In genomic region chr11:53243199-53243598, GRCm38 (mm10) we compare ENCODE assay signal across 7 mouse cellular contexts. TPM values are rescaled to one million over a fixed set of nuclear protein-coding genes. Genes with fewer than 3 reads are reported as not detected.
DNase-seq lines count a peak whose midpoint lies in the region; ATAC-seq and TF ChIP-seq lines count a peak whose summit lies in the region.

No protein-coding gene starts in this region.

- H3K36me3 ChIP-seq in E14TG2a.4 (ENCODE audit: insufficient read depth, low read length) (no peaks in the 10 kb centered on the region), MEL (ENCODE audit: control insufficient read depth in 1 of 2, insufficient read depth in 2 of 2, low read length in 2 of 2) (no peaks in the 10 kb centered on the region)

- TF ChIP-seq RAD21 in MEL (IDR thresholded peaks at IDR 0.05; ENCODE audit: low read depth, low read length), result peak; percentile 30

- TF ChIP-seq CTCF in E14TG2a.4 (conservative IDR thresholded peaks at IDR 0.05; ENCODE audit: low read length) (peak; percentile 97), MEL (IDR thresholded peaks at IDR 0.05 in 2 of 3, conservative IDR thresholded peaks at IDR 0.05 in 1 of 3; ENCODE audit: control insufficient read depth in 1 of 3, insufficient read depth in 1 of 3, low read depth in 2 of 3, low read length in 3 of 3, poor library complexity in 1 of 3, severe bottlenecking in 1 of 3) (peak; percentile 62 to 71 (median 70))
- peak; percentile 70; the same call in 1 of the 2 replicates for TF ChIP-seq CTCF in olfactory bulb, adult 2 months (IDR thresholded peaks at IDR 0.05; ENCODE audit: insufficient read depth, low read depth, low read length)

- H3K27ac ChIP-seq in MEL (ENCODE audit: control insufficient read depth, low read depth, low read length), result no peak overlapping the region
- H3K27ac ChIP-seq in olfactory bulb, adult 2 months (ENCODE audit: insufficient read depth, low read depth, low read length), result no peak overlapping the region

- H3K9me3 ChIP-seq in E14TG2a.4 (ENCODE audit: low read length) (peaks cover 12% of the 10 kb centered on the region), MEL (replicated peaks; ENCODE audit: insufficient read depth, low read length) (no peaks in the 10 kb centered on the region)

- peaks cover 22% of the 10 kb centered on the region for H3K4me1 ChIP-seq in E14TG2a.4 (replicated peaks; ENCODE audit: low read depth, low read length)
- H3K4me1 ChIP-seq in MEL (ENCODE audit: control insufficient read depth in 1 of 2, insufficient read depth in 2 of 2, low read length in 2 of 2), result no peaks in the 10 kb centered on the region
- peaks cover 2% of the 10 kb centered on the region for H3K4me1 ChIP-seq in olfactory bulb, adult 2 months (ENCODE audit: control insufficient read depth, insufficient read depth, low read length)

- 0 out of 2 replicates have a peak overlapping the region, but pooled peaks have one; percentile 7 for H3K4me3 ChIP-seq in E14TG2a.4 (replicated peaks; ENCODE audit: low read length)
- H3K4me3 ChIP-seq in MEL (ENCODE audit: control insufficient read depth in 1 of 2, insufficient read depth in 1 of 2, low read depth in 2 of 2, low read length in 2 of 2), result no peak overlapping the region
- no peak overlapping the region for H3K4me3 ChIP-seq in olfactory bulb, adult 2 months (ENCODE audit: insufficient read depth, low read depth, low read length)

- 43% methylated on average over 11 of the region's 11 CpGs for WGBS in olfactory bulb, adult 2 months

- H3K79me2 ChIP-seq in MEL (ENCODE audit: control insufficient read depth, insufficient read depth, low read length, poor library complexity), result no peaks in the 10 kb centered on the region

- H3K27me3 ChIP-seq in E14TG2a.4 (ENCODE audit: insufficient read depth, low read length), result peaks cover 5% of the 10 kb centered on the region
- no peaks in the 10 kb centered on the region; a peak in 1 of 4 replicates for H3K27me3 ChIP-seq in MEL (ENCODE audit: control insufficient read depth in 1 of 2, insufficient read depth in 2 of 2, low read length in 2 of 2)

- TF ChIP-seq EP300 in MEL (IDR thresholded peaks at IDR 0.05; ENCODE audit: low read depth in 1 of 2, low read length in 2 of 2), result no peak

- no peak for ATAC-seq in megakaryocyte-erythroid progenitor cell, adult 5-6 weeks (replicated peaks; ENCODE audit: low FRiP score, low TSS enrichment, poor library complexity, severe bottlenecking)

- H3K9ac ChIP-seq in MEL (ENCODE audit: control insufficient read depth, low read depth, low read length, poor library complexity, severe bottlenecking), result no peak overlapping the region

- TF ChIP-seq POLR2A in MEL (IDR thresholded peaks at IDR 0.05; ENCODE audit: control insufficient read depth in 1 of 2, insufficient read depth in 1 of 2, low read depth in 1 of 2, low read length in 2 of 2, poor library complexity in 1 of 2), result no peak
- TF ChIP-seq POLR2A in olfactory bulb, adult 2 months (IDR thresholded peaks at IDR 0.05; ENCODE audit: insufficient read depth, low read depth, low read length), result no peak

- peak; percentile 29 for DNase-seq in kidney, adult 18-20 months
- no peak for DNase-seq in kidney, adult 11 months
- peak; percentile 31 for DNase-seq in MEL (ENCODE audit: low read depth, low spot score)
- peak; percentile 14 for DNase-seq in fibroblast of lung, adult 2 months (ENCODE audit: low read depth)

TF ChIP-seq in MEL, 35 proteins besides CTCF, POLR2A, EP300 and RAD21:
- no peak for TF ChIP-seq E2F4 (IDR thresholded peaks at IDR 0.05; ENCODE audit: borderline replicate concordance, low read depth, low read length)
- peak; percentile 26; the same call in 1 of the 2 replicates for TF ChIP-seq SMC3 (IDR thresholded peaks at IDR 0.05; ENCODE audit: low read depth, low read length)
- TF ChIP-seq ZC3H11A (IDR thresholded peaks at IDR 0.05; ENCODE audit: low read depth, low read length), result no peak
- TF ChIP-seq TCF12 (IDR thresholded peaks at IDR 0.05; ENCODE audit: low read depth, low read length), result no peak
- no peak for TF ChIP-seq HCFC1 (IDR thresholded peaks at IDR 0.05; ENCODE audit: low read depth, low read length)
- no peak for TF ChIP-seq CHD2 (IDR thresholded peaks at IDR 0.05; ENCODE audit: low read length)
- TF ChIP-seq MEF2A (IDR thresholded peaks at IDR 0.05; ENCODE audit: extremely low read depth, insufficient replicate concordance, low read depth, low read length, poor library complexity, severe bottlenecking), result no peak
- TF ChIP-seq BHLHE40 (IDR thresholded peaks at IDR 0.05; ENCODE audit: borderline replicate concordance, low read depth, low read length), result peak; percentile 37; the same call in 1 of the 2 replicates
- no peak for TF ChIP-seq ZNF384 (IDR thresholded peaks at IDR 0.05; ENCODE audit: low read depth, low read length)
- TF ChIP-seq KAT2A (conservative IDR thresholded peaks at IDR 0.05; ENCODE audit: low read depth, low read length), result no peak
- TF ChIP-seq JUND (IDR thresholded peaks at IDR 0.05; ENCODE audit: low read depth, low read length), result no peak
- no peak for TF ChIP-seq RCOR1 (IDR thresholded peaks at IDR 0.05; ENCODE audit: low read depth, low read length)
- no peak for TF ChIP-seq SIN3A (IDR thresholded peaks at IDR 0.05; ENCODE audit: low read length)
- no peak for TF ChIP-seq TAL1 (IDR thresholded peaks at IDR 0.05; ENCODE audit: low read length)

RNA-seq across cellular contexts. Expression of gene Hspa4, which starts 57.1 kb away (rescaled TPM):
- total RNA-seq in MEL (2012; rRNA removed), result 276 and 301 TPM in 2 replicates
- polyA plus RNA-seq in MEL (2012; ENCODE audit: insufficient read depth in 1 of 2, insufficient read length in 2 of 2, low read depth in 1 of 2, low replicate concordance in 2 of 2, missing spikeins in 1 of 2), result 100 to 1,000 TPM; 209 to 907 TPM
- polyA plus RNA-seq in olfactory bulb, adult 2 months (2012; ENCODE audit: insufficient read depth, insufficient read length, low replicate concordance, missing spikeins), result 708 TPM in 1 of 2 replicates, not detected in the other
- 114 and 126 TPM in 2 replicates for total RNA-seq in megakaryocyte-erythroid progenitor cell, adult 5-6 weeks (2014; fragmentation: Nextera tagmentation)
- total RNA-seq in megakaryocyte-erythroid progenitor cell, adult 5-6 weeks (2017), result 598 and 714 TPM in 2 replicates
